Mouse (Mus musculus) thymus, postnatal 10 days (tissue): ENCODE measurements around the gene Col7a1.
A peak's percentile ranks its signal among the peaks of the same experiment; 100 is the strongest.

Experiments
- DNase-seq, 2 experiments: peaks; one replicate each; pipeline ENCODE4 v3.0.0; 2021; ENCODE audit warnings: low spot score in 2 of 2

Gene Col7a1

DNA sequence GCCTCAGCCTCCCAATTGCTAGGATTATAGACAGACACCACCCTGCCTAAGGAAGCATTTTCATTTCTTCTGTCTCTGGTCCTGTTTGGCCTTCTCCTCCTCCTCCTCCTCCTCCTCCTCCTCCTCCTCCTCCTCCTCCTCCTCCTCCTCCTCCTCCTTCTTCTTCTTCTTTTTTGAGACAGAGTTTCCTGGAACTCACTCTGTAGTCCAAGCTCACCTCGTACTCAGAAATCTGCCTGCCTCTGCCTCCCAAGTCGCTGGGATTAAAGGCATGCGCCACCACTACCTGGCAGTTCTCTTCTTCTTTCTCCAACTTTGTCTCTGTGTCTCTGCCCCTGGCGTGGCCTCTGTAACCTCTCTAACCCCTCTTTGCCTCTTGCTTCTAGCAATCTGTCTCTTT lies 32.3 kb downstream of the Col7a1 start, which contains the start of gene Ucn2:
Gene Ucn2 (plus strand): TSS at position 301 of the 400 bp plus-strand sequence.
- no peak for DNase-seq

DNA sequence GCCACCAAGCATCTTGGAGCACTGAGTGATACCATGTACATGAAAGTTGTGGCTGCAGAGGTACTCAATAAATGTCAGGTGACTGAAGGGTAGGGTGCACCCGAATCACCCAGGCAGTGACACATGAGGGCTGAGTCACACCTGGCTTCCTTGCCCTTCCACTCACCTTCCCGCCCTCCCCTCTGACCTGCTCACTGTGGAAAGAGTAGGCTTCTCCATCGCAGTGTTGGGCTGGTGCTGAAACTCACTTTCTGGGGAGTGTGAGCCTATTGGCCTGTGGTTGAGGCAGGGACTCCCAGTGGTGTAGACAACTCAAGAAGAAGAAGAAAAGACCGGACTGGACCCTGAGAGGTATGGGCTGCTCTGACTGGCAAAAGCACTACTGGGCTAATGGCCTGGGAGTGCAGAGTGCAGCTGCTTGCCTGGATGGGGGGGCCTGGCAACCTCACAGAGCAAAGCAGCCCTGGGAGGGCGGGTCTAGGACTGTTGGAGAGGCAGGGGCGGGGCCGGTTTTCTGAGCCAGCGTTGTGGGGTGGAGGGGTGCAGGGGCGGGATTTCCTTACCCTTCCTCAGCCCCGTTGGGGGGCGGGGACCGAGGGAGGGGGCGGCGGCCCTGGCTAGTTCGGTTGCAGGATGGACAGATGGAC lies 34.4 kb downstream of the Col7a1 start:
- DNase-seq = peak in 1 of 2 experiments; percentile 8

DNA sequence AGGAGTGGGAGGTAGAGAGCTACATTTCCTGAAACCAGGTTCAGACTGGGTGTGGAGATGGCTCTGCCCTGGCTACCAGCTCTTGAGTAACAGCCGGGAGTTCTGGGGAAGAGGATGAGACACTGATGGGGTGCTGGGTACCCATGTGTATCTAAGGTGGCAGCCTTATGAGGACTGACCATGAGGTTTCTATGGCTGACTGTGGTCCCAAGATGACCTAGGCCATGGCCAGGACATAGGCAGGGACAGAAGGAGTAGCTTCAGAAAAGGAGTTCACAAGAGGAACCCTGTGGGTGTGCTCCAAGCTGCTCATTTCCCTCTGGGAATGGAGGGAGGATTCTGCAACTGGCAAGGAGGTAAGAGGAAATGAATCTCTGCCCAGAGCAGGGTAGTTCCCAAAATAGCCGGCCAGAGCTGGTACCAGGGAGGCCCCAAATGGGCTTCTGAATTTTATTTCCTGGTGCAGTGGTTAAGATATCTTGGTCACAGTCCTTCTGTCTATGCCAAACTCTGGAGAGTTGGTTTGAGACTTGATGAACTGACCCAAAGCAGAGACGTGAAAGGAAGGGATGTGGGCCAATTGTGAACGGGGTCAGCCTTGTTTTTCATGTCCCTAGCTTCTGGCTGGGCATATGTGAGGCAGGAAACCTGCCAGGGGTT lies 36.5 kb downstream of the Col7a1 start:
- no peak for DNase-seq

DNA sequence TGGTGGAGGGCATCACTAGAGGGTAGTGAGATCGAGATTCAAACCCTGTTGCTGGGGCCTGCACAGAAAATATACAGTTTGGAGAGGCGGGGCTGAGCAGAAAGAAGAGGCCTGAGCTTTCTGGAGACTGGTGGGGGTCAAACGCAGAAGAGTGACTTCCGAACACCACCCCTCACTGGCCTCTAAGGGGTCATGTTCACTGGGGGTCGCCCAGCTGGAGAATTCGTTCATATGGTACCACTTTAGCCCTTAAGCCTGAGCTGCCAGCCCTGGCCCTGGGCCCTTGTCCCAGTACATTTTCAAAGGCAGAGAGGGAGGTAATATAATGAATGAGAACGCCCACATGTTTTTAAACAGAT lies 37.1 kb downstream of the Col7a1 start:
- DNase-seq = no peak

DNA sequence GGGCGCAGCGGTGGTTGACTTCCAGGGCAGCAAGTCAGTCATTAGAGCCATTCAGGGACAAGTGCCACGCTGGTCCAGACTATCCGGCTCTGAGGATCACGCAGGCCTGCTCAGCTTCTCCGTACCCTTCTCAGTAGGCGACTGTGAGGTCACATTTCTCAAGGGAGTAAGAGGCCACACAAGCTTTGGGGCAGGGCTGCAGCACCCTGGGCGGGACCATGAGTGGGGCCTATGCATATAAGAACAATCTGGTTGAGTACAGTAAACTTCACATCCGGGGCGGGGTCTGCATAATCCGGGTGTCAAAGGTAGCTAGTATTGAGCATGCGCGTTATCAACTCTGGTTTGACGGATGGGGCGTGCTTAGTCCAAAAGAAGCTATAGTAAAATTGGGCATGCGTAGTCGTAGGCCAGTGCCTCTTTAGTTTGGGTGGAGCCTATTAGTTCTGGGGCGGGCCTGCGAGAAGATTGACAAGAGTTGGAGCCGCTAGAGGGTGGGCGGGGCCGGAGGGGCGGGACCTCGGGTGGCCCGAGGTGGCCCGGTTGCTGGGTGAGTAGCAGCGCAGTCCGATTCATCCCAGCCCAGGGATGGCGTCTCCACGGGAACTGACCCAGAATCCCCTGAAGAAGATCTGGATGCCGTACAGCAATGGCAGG lies 38.2 kb downstream of the Col7a1 start, which contains the start of gene Pfkfb4:
Gene Pfkfb4 (plus strand): TSS at position 351 of the 657 bp plus-strand sequence.
- DNase-seq = peak; percentile 91 to 93

DNA sequence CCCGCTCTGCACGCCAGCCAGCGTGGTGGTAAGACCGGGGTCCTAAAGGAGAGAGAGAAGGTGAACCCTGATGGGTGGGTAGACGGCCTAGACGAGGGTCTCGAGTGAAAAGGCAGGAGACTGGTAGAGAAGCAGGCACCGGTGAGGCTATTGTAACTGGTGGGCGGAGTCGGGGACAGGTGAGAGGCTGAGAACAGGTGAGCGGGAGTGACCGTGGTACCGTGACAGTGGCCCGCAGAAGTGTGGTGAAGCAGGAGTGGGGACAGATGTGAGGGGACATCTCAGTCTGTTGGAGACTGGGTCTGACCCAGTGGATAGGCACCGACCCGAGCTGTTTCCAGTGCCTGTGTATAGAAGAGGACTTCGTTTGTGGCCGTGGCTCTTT lies 38.7 kb downstream of the Col7a1 start:
- DNase-seq = peak in 1 of 2 experiments; percentile 12

DNA sequence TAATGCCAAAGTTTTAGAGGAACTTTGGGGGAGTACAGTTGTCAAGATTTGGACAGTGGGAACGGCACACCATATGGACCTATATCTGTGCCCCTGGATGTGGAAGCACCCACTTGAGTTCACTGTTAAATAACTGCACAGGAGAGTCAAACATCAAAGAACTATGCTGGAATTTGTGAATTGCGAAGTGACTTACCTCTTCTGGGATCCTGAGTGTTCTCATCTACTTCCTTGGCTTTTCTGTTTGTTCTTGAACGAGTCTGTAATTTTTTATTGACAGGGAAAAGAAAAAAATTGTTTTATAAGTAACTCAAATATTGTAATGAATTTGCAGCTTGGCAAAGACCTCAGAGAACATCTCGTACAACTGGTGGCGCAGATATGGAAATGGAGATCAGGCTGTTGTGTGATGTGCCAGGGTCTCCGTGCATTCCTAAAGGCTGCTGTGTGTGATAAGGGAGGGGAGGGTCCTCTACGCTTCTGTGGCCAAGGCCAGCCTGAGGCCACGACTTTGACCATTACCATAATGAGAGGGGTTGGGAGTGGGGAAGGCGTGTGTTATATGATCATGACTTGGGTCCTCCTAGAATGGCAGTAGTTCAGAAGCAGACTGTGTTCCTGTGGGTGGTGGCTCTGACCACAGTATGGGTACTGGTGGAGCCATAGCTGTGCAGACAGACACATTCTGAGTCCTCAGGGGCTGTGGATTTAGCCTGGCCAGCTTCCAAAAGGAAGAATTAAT lies 39.4 kb downstream of the Col7a1 start:
- no peak for DNase-seq

DNA sequence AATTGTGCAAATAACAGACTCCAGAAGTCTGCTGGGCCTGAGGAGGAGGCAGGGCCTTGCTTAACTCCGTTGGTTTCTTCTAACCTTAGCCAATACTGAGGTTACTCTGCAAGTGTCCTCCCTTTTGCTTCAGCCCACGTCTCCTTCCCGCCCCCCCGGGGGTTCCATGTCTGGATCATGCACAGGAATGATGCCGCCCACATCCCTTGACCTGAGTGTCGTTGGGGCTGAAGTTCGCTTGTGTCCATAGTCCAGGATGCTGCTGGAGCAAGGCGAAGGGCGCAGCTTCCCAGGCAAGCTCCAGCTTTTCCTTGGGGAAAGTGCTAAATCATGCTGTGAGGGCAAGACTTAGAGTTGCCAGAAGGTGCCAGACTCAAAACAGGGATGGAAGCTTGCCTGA lies 43.0 kb downstream of the Col7a1 start:
- DNase-seq = no peak

DNA sequence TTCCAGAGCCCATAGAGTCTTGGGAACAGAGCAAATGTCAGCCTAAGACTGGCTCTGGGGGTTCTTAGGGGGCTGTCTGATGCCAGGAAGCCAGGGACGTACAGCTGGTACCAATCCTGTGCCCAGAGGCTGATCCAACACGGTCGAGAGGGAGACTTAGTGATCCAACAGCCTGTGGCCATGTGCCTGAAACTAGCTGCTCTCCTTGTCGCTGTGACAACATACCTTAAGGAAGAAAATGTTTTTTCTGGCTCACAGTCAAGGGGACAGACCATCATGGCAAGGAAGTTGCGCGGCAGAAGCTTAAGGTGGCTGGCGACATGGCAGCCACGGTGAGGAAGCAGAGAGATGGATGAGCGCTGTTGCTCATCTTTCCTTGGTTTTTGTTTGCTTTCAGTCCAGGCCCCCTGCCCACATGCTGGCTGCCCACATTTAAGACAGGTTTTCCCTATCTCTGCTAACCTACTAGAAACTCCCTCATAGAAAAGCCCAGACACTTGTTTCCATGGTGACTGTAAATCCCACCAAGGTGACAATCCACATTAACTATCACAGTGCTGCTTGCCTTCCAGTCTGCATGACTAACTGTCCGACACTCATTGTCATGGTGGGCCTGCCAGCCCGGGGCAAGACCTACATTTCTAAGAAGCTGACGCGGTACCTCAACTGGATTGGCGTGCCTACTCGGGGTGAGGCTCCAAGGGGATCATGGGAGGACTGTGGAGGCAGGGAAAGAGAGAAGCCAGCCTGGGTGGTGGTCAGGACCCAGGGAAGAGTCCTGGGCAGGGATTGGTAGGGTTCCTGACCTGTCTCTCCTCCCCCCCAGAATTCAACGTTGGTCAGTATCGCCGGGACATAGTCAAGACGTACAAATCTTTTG lies 45.1 kb downstream of the Col7a1 start:
- DNase-seq = no peak

DNA sequence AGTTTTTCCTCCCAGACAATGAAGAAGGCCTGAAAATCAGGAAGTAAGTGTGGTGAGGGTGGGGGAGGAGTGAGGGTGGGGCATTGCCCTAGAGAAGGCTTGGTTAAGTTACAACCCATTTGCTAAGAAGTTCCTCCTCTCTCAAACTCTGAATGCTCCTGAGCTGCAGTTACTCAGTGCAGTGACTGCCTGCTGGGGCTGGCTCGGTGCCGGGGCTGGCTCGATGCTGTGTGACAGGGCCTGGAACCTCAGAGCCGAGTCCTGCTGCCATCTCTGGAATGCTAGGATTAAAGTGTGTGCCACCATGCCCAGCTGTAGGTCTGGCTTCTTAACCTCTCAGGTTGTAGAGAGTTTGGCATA lies 45.8 kb downstream of the Col7a1 start:
- DNase-seq = no peak

DNA sequence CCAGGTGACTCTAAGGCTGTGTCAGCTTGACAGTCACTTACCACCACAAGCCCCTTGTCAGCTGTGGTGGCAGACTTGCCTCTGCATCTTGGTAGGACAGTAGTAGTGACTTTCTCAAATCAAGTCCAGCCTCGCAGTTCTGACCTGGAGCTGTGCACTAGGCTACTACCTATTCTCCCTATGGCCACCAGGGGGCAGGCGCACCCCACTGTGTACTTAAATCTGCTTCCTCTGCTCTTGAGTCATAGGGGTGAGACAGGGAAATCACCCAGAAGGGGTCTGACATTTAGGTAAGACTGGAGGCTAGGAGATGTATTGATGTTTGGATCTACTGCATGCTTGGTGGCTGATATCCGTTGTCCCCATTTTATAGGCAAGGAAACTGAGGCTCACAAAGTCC lies 47.3 kb downstream of the Col7a1 start:
- DNase-seq = peak; percentile 15 to 62

DNA sequence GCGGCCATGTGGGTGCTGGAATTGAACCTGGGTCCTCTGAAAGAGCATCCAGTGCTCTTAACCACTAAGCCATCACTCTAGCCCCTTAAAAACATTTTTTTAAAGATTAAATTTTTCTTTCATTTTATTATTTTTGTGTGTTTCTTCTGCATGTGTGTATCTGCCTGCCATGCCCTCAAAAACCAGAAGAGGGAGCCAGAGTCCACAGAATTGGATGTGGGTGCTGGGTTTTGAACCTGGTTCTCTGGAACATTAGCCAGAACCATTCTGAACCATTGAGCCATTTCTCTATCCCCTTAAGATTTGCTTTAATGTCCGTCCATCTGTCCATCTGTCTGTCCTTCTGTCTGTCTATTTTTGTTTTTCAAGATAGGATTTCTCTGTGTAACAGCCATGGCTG lies 49.8 kb downstream of the Col7a1 start:
- DNase-seq = peak in 1 of 2 experiments; percentile 52

DNA sequence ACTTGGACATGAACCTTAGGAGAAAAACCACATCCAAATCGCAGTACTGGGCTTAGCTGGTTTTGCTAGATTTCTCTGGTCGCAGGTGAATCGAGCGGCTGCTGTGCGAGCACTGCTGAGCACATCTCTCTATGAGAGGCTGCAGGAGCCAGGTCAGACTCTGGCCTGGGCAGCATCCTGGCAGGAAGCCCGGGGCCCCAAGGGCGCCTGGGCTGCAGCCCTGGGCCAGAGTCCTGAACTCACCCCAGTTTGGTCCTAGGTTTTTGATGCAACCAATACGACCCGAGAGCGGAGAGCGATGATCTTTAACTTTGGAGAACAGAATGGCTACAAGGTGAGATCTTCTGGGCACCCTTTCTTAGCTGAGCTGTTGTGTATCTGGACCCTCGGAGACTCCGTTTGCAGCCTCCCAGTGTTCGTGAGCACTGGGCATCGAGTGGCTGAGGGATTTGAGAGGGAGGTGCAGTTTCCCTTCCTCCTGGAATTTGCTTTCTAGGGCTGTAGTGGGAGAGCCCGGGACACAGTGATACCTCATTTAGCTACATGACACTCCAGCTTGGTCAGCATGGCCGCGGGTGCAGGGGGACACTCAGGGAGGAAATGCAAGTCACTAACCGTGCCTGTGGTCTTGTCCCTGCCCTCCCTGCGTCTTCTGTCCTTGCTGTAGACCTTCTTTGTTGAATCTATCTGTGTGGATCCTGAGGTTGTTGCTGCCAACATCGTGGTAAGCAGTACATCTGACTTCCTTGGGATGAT lies 53.8 kb downstream of the Col7a1 start:
- no peak for DNase-seq

DNA sequence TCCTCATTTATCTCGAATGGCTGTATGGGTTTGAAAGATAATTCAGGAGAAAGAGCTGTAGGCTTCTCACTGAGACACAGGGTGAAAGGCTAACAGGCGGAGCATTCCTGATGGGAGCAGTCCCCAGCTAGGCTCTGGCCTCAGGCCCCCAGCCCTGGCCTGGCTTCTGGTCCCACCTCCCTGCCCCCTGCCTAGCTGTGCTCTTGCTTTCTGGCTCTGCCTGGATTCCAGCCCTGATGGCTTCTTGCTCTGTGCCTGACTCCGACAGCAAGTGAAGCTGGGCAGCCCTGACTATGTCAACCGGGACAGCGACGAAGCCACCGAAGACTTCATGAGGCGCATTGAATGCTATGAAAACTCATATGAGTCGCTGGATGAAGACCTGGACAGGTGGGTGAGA lies 54.7 kb downstream of the Col7a1 start:
- no peak for DNase-seq

DNA sequence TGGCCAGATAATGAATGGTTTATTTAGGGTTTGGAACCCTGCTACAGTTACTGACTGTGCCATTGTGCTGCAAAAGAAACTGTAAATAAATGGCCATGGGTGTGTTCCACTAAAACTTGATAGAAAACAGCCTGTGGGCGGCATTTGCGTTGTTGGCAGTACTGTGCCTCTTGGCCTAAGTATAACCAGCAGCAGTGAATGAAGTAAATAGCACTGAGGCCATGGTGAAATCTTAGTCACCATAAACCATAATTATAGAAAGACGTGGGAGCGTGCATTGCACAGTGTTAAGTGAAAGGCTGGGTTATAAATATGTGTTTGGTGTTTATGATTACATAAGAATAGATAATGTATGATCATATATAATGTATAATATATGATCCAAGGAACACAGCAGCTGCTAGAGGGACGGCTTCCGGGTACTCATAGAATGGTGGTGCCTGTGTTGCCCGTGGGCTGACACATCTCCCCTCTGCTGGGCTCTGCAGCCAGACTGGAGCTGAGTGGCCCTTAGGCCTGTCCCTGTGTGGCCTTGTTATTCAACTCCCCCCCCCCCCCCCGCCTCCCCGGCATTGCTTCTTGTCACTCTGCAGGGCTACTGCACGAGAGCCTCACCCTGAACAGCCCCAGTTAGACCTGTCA lies 55.7 kb downstream of the Col7a1 start:
- DNase-seq = no peak

DNA sequence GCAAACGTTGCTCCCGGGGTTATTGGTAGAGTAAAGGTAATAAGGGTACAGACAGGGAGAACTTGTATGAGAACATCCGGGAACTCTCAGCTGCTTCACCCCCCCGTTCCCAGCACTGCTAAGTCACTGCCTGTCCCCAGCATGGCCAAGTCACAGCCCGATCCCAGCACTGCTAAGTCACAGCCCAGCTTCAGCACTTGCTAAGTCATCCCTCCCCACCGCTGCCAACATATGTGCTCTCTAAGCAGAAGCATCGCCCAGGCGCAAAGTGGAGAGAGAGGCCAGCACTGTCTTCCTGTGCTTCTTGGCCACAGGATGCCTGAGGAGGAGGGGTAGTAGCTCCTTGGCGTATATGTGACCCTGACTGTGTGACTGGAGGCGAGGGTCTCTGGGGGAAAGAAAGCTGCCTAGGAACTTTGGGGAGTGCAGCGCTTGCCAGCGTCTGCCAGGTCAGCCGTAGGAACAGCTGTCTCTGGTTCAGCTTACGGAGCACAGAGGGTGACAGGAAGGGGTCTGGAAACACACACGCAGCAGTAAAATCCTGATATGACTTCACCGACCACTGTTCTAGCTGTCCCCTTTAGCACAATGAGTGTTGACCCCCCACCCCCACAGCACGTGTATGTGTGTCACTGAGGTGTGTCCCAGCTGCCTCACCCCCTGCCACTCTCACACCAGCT lies 56.4 kb downstream of the Col7a1 start:
- peak in 1 of 2 experiments; percentile 25 for DNase-seq

DNA sequence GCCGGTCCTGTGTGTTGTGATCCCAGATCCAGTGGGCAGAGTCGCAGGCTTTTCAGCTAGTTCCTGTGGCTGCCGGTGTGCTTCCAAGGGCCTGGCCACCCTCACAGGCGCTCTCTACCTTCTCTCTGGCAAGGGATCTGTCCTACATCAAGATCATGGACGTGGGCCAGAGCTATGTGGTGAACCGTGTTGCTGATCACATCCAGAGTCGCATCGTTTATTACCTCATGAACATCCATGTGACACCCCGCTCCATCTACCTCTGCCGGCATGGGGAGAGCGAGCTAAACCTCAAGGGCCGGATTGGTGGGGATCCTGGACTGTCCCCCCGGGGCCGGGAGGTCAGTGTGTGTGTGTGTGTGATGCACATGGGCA lies 56.9 kb downstream of the Col7a1 start:
- DNase-seq = no peak

DNA sequence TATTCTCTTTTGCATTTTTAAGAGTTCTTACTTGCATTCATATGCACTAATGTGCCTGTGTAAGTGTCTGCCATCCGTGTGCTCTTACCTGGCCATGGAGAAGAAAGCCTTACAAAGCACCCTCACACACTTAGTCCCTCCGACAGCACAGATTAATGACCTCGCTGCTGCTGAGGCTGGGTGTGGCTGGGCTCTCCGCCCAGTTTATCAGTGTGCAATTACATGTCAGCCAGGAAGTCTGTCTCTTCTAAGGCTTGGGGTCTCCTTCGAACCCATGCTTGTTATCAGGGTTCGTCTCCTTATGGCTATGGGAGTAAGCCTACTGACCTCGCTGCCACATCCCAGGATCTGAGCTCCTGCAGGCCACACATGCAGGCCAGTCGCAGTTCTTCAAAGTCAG lies 62.0 kb downstream of the Col7a1 start:
- no peak for DNase-seq

DNA sequence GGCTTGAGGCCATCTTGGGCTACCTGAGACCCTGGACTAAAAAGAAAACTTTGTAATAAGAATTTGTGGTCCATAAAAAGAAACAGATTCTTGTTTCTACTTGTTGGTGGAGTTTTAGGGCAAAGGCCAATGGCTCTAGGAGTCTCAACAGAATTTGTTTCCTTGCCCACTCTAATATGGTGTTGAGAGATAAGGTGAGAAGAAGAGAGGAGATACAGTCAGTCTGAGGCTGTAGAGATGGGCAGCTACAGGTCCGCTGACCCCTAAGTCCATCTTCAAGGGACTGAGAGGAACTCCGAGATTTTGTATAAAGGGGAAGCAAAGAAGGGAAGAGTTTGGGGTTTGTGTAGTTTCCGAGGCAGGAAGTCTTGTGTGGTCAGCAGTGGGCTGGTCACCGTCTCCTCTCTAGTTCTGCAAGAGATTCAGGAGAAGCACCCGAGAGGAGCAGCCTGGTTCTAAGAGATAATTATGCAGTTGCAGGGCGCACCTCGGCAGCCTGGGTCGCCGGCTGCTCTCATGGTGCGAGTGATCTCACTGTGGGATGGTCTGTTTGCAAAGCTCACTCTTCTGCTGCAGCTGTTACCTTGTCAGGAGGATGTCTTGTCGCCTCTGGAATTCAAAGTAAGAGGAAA lies 63.7 kb downstream of the Col7a1 start:
- no peak for DNase-seq
